Mouse (Mus musculus): ENCODE results near the gene Efna1. TPM values are rescaled to one million over a fixed set of nuclear protein-coding genes. Genes with fewer than 3 reads are reported as not detected.

The Efna1 gene
- total RNA-seq (2022), result 10 to 100 TPM; 15.9 to 28.0 (median 21.0) TPM

- peak; percentile 50 for DNase-seq
These were observed at the start of gene Efna1 for GRCm38 (mm10) chr3:89280606-89281511. TSS of gene Efna1 (minus strand) at chr3:89281142.

GRCm38 (mm10) chr3:89330346-89330745 lies 49.4 kb upstream of the Efna1 start:
- no peak for DNase-seq

GRCm38 (mm10) chr3:89328623-89329022 lies 47.7 kb upstream of the Efna1 start:
- DNase-seq, result no peak

- DNase-seq, result no peak
These were observed 46.5 kb upstream of the Efna1 start for GRCm38 (mm10) chr3:89327371-89327870.

- DNase-seq, result no peak
These were observed 44.9 kb upstream of the Efna1 start for GRCm38 (mm10) chr3:89325882-89326281.

- DNase-seq, result peak; percentile 53
These were observed 41.7 kb upstream of the Efna1 start, which contains the start of gene Efna3 for GRCm38 (mm10) chr3:89322514-89323165. TSS of gene Efna3 (minus strand) at chr3:89322965.

- DNase-seq, result no peak
These were observed 41.2 kb upstream of the Efna1 start for GRCm38 (mm10) chr3:89322131-89322500.

- no peak for DNase-seq
These were observed 40.5 kb upstream of the Efna1 start for GRCm38 (mm10) chr3:89321183-89322130.

- no peak for DNase-seq
These were observed 39.7 kb upstream of the Efna1 start for GRCm38 (mm10) chr3:89320581-89321182.

GRCm38 (mm10) chr3:89319591-89320350 lies 38.8 kb upstream of the Efna1 start:
- DNase-seq, result no peak

GRCm38 (mm10) chr3:89318971-89319590 lies 38.1 kb upstream of the Efna1 start:
- DNase-seq, result no peak

GRCm38 (mm10) chr3:89318316-89318715 lies 37.4 kb upstream of the Efna1 start:
- DNase-seq, result no peak

GRCm38 (mm10) chr3:89317246-89317645 lies 36.3 kb upstream of the Efna1 start:
- no peak for DNase-seq

- peak; percentile 65 for DNase-seq
These were observed 35.9 kb upstream of the Efna1 start for GRCm38 (mm10) chr3:89316833-89317232.

GRCm38 (mm10) chr3:89315930-89316831 lies 35.2 kb upstream of the Efna1 start:
- DNase-seq, result no peak

GRCm38 (mm10) chr3:89315195-89315929 lies 34.4 kb upstream of the Efna1 start:
- peak; percentile 53 for DNase-seq

- DNase-seq, result no peak
These were observed 33.8 kb upstream of the Efna1 start for GRCm38 (mm10) chr3:89314791-89315190.

GRCm38 (mm10) chr3:89314340-89314739 lies 33.4 kb upstream of the Efna1 start:
- no peak for DNase-seq

GRCm38 (mm10) chr3:89308089-89308488 lies 27.1 kb upstream of the Efna1 start:
- DNase-seq, result peak; percentile 55
